Mouse (Mus musculus) CH12.LX (cell line): Measurements from ENCODE around the gene Bak1.

Experiments
- BHLHE40 ChIP-seq: IDR thresholded peaks from 2 replicates; pipeline ENCODE4 v1.6.1; 2011; ENCODE audit warnings: mild to moderate bottlenecking, low read depth, low read length, improper control_type of control experiment
- CHD1 ChIP-seq: IDR thresholded peaks from 2 replicates; pipeline ENCODE4 v1.6.1; 2012; ENCODE audit warnings: low read depth, low read length, improper control_type of control experiment, inconsistent platforms
- CTCF ChIP-seq, 2 experiments: IDR thresholded peaks in 1 of 2; conservative IDR thresholded peaks in 1 of 2; 2 replicates each; pipeline ENCODE4 v1.5.1; 2011 to 2012; ENCODE audit warnings: low read depth in 2 of 2, low read length in 2 of 2, improper control_type of control experiment in 1 of 2, inconsistent platforms in 1 of 2, mild to moderate bottlenecking in 1 of 2, moderate library complexity in 1 of 2
- HCFC1 ChIP-seq: IDR thresholded peaks from 2 replicates; pipeline ENCODE4 v1.6.1; 2012; ENCODE audit warnings: low read depth, mild to moderate bottlenecking, inconsistent platforms, low read length, improper control_type of control experiment
- KAT2A ChIP-seq: IDR thresholded peaks from 2 replicates; pipeline ENCODE4 v1.6.1; 2012; ENCODE audit warnings: low read length, improper control_type of control experiment, inconsistent platforms; ENCODE audit not compliant: insufficient replicate concordance
- MAFK ChIP-seq: IDR thresholded peaks from 2 replicates; pipeline ENCODE4 v1.6.1; 2011; ENCODE audit warnings: low read length, improper control_type of control experiment; ENCODE audit not compliant: insufficient replicate concordance
- NELFE ChIP-seq: IDR thresholded peaks from 2 replicates; pipeline ENCODE4 v1.6.1; 2011; ENCODE audit warnings: low read depth, low read length, improper control_type of control experiment
- POLR2A ChIP-seq: IDR thresholded peaks from 2 replicates; pipeline ENCODE4 v1.6.1; 2011; ENCODE audit warnings: low read depth, mild to moderate bottlenecking, improper control_type of control experiment, low read length
- UBTF ChIP-seq: IDR thresholded peaks from 2 replicates; pipeline ENCODE4 v1.6.1; 2012; ENCODE audit warnings: low read depth, mild to moderate bottlenecking, inconsistent platforms, low read length, improper control_type of control experiment, moderate library complexity

DNA sequence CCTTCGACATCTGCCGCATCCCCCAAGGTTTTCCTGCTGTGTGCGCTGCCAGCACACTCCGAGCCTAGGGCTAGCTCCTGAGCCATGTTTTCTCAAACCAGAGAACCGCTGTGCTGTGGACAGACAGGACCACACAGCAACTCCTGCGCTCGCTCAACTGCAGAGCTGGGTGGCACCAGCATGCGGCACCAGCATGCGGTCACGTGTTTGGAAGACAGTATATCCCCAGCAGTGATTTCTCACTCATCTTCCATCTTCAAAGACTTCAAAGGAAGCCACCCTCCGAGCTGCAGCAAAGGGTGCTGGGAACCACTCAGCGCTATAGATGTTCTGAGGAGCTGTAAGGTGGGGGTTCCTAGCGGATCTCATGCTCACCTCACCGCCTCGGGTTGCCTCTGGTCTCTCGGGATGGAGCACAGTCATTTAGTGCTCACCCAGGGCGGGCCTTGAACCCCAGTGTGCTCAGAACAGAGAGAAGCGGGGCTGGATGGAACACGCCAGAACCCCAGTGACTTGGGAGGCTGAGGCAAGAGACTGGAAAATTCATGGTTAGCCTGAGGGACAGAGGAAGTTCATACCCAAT lies 23.8 kb downstream of the Bak1 start:
- TF ChIP-seq HCFC1 (no peak), MAFK (no peak), BHLHE40 (no peak), CTCF (conservative IDR thresholded peaks at IDR 0.05 in 1 of 2, IDR thresholded peaks at IDR 0.05 in 1 of 2; ENCODE audit: low read depth in 2 of 2, low read length in 2 of 2) (no peak), UBTF (no peak), CHD1 (no peak), NELFE (no peak), KAT2A (no peak), POLR2A (no peak)
